In genomic region chr11:8557006-8557405, GRCm38 (mm10) we compare ENCODE assay signal across 8 mouse cellular contexts.
DNase-seq lines count a peak whose midpoint lies in the region; TF ChIP-seq lines count a peak whose summit lies in the region.

No protein-coding gene starts in this region.

- TF ChIP-seq POLR2A in kidney, adult 2 months (IDR thresholded peaks at IDR 0.05; ENCODE audit: low read depth, low read length), result no peak
- TF ChIP-seq POLR2A in thymus, adult 2 months (IDR thresholded peaks at IDR 0.05; ENCODE audit: control insufficient read depth, extremely low read depth, insufficient read depth, low read length, poor library complexity), result no peak

- TF ChIP-seq CTCF in kidney, adult 2 months (conservative IDR thresholded peaks at IDR 0.05; ENCODE audit: insufficient read depth, insufficient read length, low read depth, low read length), result no peak
- TF ChIP-seq CTCF in thymus, adult 2 months (IDR thresholded peaks at IDR 0.05; ENCODE audit: borderline replicate concordance, control insufficient read depth, extremely low read depth, insufficient read depth, low read length, poor library complexity), result no peak

- no peak for DNase-seq in kidney, adult 2 months
- DNase-seq in kidney, adult 11 months, result no peak
- peak; percentile 46 for DNase-seq in R1 (ENCODE audit: low read depth, low spot score)
- peak; percentile 39 to 53 for DNase-seq in gastrocnemius, postnatal 4 days (ENCODE audit: low spot score in 2 of 2)
- peak; percentile 42 for DNase-seq in kidney, postnatal 14 days
- peak; percentile 41 for DNase-seq in thymus, adult 2 months
- DNase-seq in adrenal gland, postnatal 25 days, result no peak

- H3K4me1 ChIP-seq in kidney, adult 2 months (ENCODE audit: control insufficient read depth, insufficient read depth, low read length), result peaks cover 8% of the 10 kb centered on the region
- peaks cover 22% of the 10 kb centered on the region for H3K4me1 ChIP-seq in thymus, adult 2 months (replicated peaks; ENCODE audit: control insufficient read depth, insufficient read depth, low read length)

- H3K79me2 ChIP-seq in macrophage (ENCODE audit: inconsistent target), result peaks cover 100% of the 10 kb centered on the region

- no peak overlapping the region for H3K4me3 ChIP-seq in kidney, adult 2 months (ENCODE audit: insufficient read depth, low read depth, low read length)
- H3K4me3 ChIP-seq in macrophage (ENCODE audit: inconsistent target), result no peak overlapping the region
- H3K4me3 ChIP-seq in thymus, adult 2 months (ENCODE audit: control insufficient read depth, insufficient read depth, low read length), result no peak overlapping the region

- no peaks in the 10 kb centered on the region for H3K36me3 ChIP-seq in kidney, adult 2 months (ENCODE audit: control insufficient read depth, insufficient read depth, low read length)
- peaks cover 8% of the 10 kb centered on the region; the same call in 1 of the 2 replicates for H3K36me3 ChIP-seq in macrophage (ENCODE audit: inconsistent target)
- no peaks in the 10 kb centered on the region for H3K36me3 ChIP-seq in thymus, adult 2 months (ENCODE audit: control insufficient read depth, insufficient read depth, low read length)

- H3K27me3 ChIP-seq in kidney, adult 2 months (replicated peaks; ENCODE audit: control insufficient read depth, insufficient read depth, low read length), result no peaks in the 10 kb centered on the region
- no peaks in the 10 kb centered on the region for H3K27me3 ChIP-seq in thymus, adult 2 months (ENCODE audit: control insufficient read depth, insufficient read depth, low read length)

- WGBS in kidney, adult 2 months, result 61% methylated on average over 9 of the region's 9 CpGs
- WGBS in macrophage (ENCODE audit: missing documents), result 22% methylated on average over 9 of the region's 9 CpGs
- WGBS in thymus, adult 2 months, result 6% methylated on average over 9 of the region's 9 CpGs

- H3K27ac ChIP-seq in kidney, adult 2 months (ENCODE audit: insufficient read depth, low read depth, low read length), result peak overlapping the region; percentile 83; the same call in 1 of the 2 replicates
- H3K27ac ChIP-seq in macrophage, result peak overlapping the region; percentile 37
- no peak overlapping the region for H3K27ac ChIP-seq in thymus, adult 2 months (ENCODE audit: control insufficient read depth, insufficient read depth, low read length)

Comparison
In these comparisons a context has a peak if more than half of its experiments do, and no peak if none do; other contexts are left out.
1. DNase-seq: peak in R1 (single experiment), gastrocnemius, postnatal 4 days (2 of 2), kidney, postnatal 14 days (single experiment) and thymus, adult 2 months (single experiment); none in kidney, adult 2 months (single experiment), kidney, adult 11 months (single experiment) and adrenal gland, postnatal 25 days (single experiment).